Mouse (Mus musculus) kidney, postnatal 25 days (tissue): ENCODE measurements around the gene Mospd2.

Experiments used
- DNase-seq, 2 experiments: peaks; one replicate each; pipeline ENCODE4 v3.0.0; 2021; ENCODE audit warnings: mixed read lengths in 2 of 2

The Mospd2 gene

GRCm38 (mm10) chrX:164980193-164980775, at the start of gene Mospd2, which contains the start of gene Fancb:
Gene Mospd2, minus strand, starts transcription at chrX:164980375.
Gene Fancb, plus strand, starts transcription at chrX:164980592.
- peak; percentile 92 to 97 for DNase-seq

DNA sequence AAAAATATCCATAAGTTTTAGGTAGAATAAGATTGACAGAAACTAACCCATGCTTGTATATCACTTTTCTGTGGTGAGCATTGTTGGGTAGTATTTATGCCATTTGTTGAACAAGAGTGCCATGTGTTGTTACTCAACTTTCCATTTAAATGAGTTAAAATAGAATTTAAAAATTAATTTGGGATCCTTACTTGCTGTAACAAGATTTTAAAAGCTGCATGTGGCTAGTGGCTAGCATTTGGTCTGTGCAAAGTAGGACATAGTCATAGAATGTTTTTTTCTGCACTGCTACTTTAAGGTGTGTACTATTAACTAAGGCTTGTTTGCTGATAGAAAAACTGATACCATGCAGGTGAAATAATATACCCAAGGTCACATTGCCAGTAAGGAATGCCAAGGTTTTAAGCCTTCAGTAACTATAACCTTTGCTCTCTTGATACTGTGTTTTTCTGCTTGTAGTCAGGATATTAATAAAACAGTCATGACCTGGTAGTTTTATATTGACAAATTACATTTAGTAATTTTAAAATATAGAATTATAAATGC, 24.7 kb upstream of the Mospd2 start, which contains the start of gene Gm17604:
Gene Gm17604, minus strand, starts transcription at position 51 of the 546 bp plus-strand sequence.
- DNase-seq = no peak

- DNase-seq = no peak
Measured at GRCm38 (mm10) chrX:165003141-165003540, 23.0 kb upstream of the Mospd2 start.

DNA sequence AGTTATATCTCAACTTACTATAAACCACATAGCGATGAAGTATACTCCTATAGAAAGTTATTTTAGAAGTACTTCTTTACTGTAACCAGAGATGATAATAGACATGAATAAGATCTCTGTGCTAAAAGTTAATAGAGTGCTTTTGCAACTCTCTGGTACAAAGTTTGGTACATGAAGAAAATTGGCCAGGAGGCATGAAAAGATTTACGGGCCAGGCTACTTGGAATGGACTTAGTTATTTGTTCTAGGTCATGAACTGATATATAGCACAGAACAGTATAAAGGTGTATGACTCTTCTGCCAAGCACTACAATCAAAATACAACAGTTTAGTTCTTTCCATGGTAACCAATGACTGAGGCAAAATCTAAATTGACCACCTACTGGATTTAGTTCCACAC, 1.3 kb downstream of the Mospd2 start:
- no peak for DNase-seq

DNA sequence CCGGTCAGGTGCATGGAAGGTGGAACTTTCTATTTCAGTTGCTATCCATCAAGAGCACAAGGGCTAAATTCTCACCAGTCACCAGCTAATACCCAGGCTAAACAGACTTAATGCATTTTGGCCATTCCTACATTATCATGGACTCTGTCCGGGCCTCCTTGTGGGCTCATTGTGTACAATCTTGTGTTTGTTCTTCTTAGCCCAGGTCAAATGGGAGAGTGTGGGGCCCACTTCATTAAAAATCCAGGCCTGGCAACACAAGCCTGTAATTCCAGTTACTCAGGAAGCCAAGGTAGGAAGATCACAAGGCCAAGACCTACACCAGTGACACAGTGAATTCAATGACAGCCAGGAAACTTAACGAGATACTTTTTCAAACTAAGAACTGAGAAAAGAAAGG, 9.0 kb downstream of the Mospd2 start:
- no peak for DNase-seq

GRCm38 (mm10) chrX:164965750-164966448, 14.3 kb downstream of the Mospd2 start:
- no peak for DNase-seq

DNA sequence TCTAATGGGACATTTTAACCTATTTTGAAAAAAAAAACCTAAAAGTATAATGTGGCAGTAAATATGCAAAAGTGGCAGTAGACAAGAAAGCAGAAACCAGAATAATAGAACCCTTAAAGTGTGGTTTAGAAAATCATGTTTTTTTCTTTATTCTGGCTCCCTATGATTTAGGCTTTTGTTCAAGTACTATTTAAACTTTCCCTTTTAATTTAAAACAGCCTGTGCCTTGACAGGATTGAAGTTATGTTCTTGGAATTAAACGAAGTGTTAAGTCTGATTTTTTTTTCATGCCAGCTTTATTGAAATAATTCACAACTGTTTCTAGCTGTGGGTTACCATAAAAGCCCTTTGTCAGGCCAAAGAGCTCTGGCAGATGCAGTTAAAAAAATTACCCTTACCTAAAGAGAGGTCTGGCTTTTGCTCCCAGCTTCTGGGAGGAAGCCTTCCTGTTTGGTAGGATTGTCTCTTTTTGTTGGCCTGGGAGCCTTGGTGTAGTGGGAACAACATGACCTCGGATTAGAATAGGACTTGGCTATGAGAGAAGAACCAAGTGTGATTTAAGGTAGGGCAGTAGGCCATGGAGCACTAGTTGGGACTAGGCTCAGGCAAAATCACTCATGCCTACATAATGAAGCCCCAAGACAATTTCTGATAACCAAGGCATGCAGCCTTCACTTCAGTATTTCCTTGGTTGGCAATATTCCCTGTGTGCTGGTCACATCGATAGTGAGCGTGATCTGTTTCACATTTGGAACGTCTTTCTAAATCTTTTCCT, 27.4 kb downstream of the Mospd2 start:
- DNase-seq = no peak

DNA sequence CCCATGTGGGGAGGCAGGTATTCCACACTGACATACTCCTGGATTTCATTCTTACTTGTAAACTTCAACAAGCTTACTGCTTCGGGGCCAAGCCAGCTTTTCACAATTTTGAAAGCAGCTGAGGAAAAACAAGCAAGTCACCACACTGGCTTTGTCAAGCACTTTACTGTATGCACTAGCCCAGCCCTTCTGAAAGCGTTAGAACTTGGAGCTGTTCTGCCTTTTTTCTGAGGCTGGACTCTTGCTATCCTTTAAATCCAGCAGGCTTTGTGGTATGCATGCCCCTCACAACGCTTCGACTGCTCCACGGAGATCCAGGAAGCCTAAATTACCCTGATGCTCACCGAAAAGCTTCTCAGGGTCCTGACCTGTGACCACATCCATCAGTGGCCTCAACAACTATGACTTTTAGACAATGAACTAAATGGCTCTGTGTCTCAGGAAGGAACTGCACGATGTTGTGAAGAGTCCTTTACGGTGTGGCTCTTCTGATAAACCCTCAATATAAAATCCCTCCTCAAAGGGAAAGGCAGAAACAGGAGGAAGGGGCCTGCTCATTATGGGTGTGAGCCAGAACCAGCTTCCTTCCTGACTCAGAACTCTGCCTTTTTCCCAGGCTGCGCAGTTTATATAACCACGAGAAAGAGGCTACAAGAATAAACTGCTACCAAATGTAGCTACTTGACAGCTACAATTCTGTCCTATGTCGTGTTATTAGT, 28.2 kb downstream of the Mospd2 start:
- DNase-seq = peak; percentile 13 to 52

GRCm38 (mm10) chrX:164941540-164941939, 38.6 kb downstream of the Mospd2 start:
- no peak for DNase-seq

- no peak for DNase-seq
Measured at GRCm38 (mm10) chrX:164912993-164913392, 67.2 kb downstream of the Mospd2 start.

DNA sequence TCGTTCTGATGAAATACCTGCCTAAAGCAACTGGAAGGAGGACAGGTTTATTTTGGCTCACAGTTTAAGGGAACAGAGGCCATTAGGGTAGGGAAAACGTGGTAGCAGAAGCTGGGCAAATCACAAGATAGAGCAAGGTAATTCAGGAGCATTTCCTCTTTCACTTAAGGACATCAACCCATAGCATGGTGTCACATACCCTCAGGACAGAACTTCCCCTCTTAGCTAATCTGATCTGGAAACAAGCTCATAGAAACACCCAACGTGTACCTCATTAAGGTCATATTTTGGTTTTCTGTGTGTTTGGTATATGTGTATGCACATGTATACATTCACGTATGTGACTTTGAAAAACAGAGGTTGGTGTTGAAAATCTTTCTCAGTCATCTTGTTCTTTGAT, 68.0 kb downstream of the Mospd2 start:
- no peak for DNase-seq

- no peak for DNase-seq
Measured at GRCm38 (mm10) chrX:164901847-164902246, 78.3 kb downstream of the Mospd2 start.

DNA sequence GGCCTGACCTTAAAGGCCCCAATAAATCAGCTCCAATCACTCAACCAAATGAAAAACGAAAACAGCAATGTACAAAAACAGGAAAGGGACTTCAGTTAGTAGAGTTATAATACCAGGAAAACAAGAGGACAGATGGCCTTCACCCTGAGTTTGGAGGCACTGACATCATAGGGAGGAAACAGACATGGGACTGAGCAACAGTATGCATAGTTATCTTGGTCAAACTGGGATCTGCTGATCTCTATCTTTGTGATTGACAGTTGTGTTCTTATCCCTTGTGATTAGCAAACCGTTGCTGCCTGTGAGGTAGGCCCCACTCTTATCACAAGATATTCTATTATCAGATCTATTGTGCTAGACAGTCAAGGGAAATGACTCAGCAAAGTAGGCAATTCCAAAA, 80.4 kb downstream of the Mospd2 start:
- peak; percentile 2 to 28 for DNase-seq

DNA sequence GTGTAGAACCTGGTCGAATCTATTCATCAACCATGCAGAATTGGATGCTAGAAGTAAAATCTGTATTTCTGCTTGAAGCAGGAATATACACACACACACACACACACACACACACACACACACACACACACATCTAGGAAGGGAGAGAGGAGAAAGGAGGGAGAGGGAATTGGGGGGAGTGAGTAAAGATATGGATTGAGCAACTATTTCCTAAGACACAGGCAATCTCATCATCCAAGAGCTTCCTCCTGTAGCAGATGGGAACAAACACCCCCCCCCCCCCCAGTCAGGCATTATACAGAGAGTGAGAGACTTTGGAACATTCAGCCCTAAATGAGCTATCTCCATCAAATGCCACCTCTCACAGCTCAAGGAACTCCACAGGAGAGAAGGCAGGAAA, 93.9 kb downstream of the Mospd2 start:
- DNase-seq = no peak
